8 mouse cellular contexts compared by ENCODE assay signal in genomic region chr6:115534617-115535016, GRCm38 (mm10). TPM values are rescaled to one million over a fixed set of nuclear protein-coding genes. Genes with fewer than 3 reads are reported as not detected.
A peak's percentile ranks its signal among the peaks of the same experiment; 100 is the strongest.
DNase-seq lines count a peak whose midpoint lies in the region; ATAC-seq and TF ChIP-seq lines count a peak whose summit lies in the region.
"Had no signal": no experiment of that assay in that cellular context is flagged by ENCODE, and none has a peak within 500 bp of the region (broad histone marks: within the 10 kb centered on the region; RNA-seq: fewer than 3 reads in every experiment).

No protein-coding gene starts in this region.

- intact Hi-C loops in heart, postnatal 14 days (cut with DNase I), result loop anchor here (10.0 kb wide), 1 partner anchor 480 kb away; no protein-coding TSS in a partner anchor

- no peak overlapping the region for H3K4me3 ChIP-seq in kidney, embryonic 15.5 days (replicated peaks)
- H3K4me3 ChIP-seq: erythroblast, embryonic 14.5 days had no signal

- H3K27me3 ChIP-seq in kidney, embryonic 15.5 days, result no peaks in the 10 kb centered on the region

- H3K36me3 ChIP-seq in kidney, embryonic 15.5 days, result no peaks in the 10 kb centered on the region

- no peak overlapping the region for H3K9ac ChIP-seq in kidney, embryonic 15.5 days

- no peak overlapping the region for H3K4me2 ChIP-seq in kidney, embryonic 15.5 days

- peak; percentile 56 for DNase-seq in kidney, postnatal 10 days
- DNase-seq in NIH3T3 (ENCODE audit: low read depth), result peak; percentile 69
- peak; percentile 77 for DNase-seq in brain, embryonic 14.5 days (ENCODE audit: low read depth)
- DNase-seq in heart, postnatal 14 days, result peak; percentile 29 to 51
- DNase-seq in c-Kit-positive CD71-positive TER-119-positive erythroid progenitor cells, embryonic 14.5 days (ENCODE audit: low spot score), result no peak
- no peak for DNase-seq in testis, postnatal 14 days (ENCODE audit: low spot score)

- ATAC-seq in kidney, embryonic 15.5 days (replicated peaks; ENCODE audit: low FRiP score), result no peak

- no peak for TF ChIP-seq CTCF in brain, embryonic 14.5 days (IDR thresholded peaks at IDR 0.05; ENCODE audit: borderline replicate concordance, extremely low read depth, insufficient read depth, insufficient read length)

- no peak for TF ChIP-seq POLR2A in brain, embryonic 14.5 days (IDR thresholded peaks at IDR 0.05; ENCODE audit: borderline replicate concordance, extremely low read depth, insufficient read depth, insufficient read length, poor library complexity, severe bottlenecking)

- WGBS in kidney, embryonic 15.5 days, result 60% methylated on average over 7 of the region's 7 CpGs

- peaks cover 12% of the 10 kb centered on the region; the same call in 1 of the 2 replicates for H3K4me1 ChIP-seq in kidney, embryonic 15.5 days

- H3K9me3 ChIP-seq in kidney, embryonic 15.5 days (replicated peaks), result no peaks in the 10 kb centered on the region

- no peak overlapping the region for H3K27ac ChIP-seq in kidney, embryonic 15.5 days

RNA-seq across cellular contexts. Expression of gene Tsen2, which starts 9.8 kb away (rescaled TPM):
- polyA plus RNA-seq in kidney, embryonic 15.5 days (2015; fragmentation: Nextera tagmentation; extraction: Ambion mirVana), result 31.3 and 32.9 TPM in 2 replicates
- polyA plus RNA-seq in brain, embryonic 14.5 days (2012; rRNA removed), result 18.6 and 19.8 TPM in 2 replicates
- 1 to 10 TPM; 7.0 to 7.5 TPM for total RNA-seq in heart, postnatal 14 days (2021)

RNA-seq across cellular contexts. Expression of gene Mkrn2os, which starts 57.8 kb away (rescaled TPM):
- polyA plus RNA-seq in kidney, embryonic 15.5 days (2015; fragmentation: Nextera tagmentation; extraction: Ambion mirVana), result 3.5 and 4.2 TPM in 2 replicates
- polyA plus RNA-seq in brain, embryonic 14.5 days (2012; rRNA removed), result 0.10 TPM in 1 of 2 replicates, not detected in the other
- total RNA-seq in heart, postnatal 14 days (2021), result under 1 TPM; 0.22 TPM
- polyA plus RNA-seq: erythroblast, embryonic 14.5 days had no signal

Comparison
In these comparisons a context has a peak if more than half of its experiments do, and no peak if none do; other contexts are left out.
1. DNase-seq: peak in kidney, postnatal 10 days (single experiment), NIH3T3 (single experiment), brain, embryonic 14.5 days (single experiment) and heart, postnatal 14 days (2 of 2); none in c-Kit-positive CD71-positive TER-119-positive erythroid progenitor cells, embryonic 14.5 days (single experiment) and testis, postnatal 14 days (single experiment).